Mouse (Mus musculus) CD4-positive, CD25-positive, alpha-beta regulatory T cell, adult 4 months (primary cell): ENCODE data around the gene Coro2b. TPM values are rescaled to one million over a fixed set of nuclear protein-coding genes. Genes with fewer than 3 reads are reported as not detected.

Source experiments
- ATAC-seq: one replicate; pipeline ENCODE4 v1.8.0; 2017
- polyA plus RNA-seq, 2 experiments: library from polyadenylated mRNA; unstranded; fragments of 100-300 nt; shearing (Covaris generic); gene quantifications; one replicate each; pipeline ENCODE4 v1.2.1; 2017

Gene Coro2b
- 1 to 10 TPM; 2.7 to 3.6 TPM for polyA plus RNA-seq

GRCm38 (mm10) chr9:62536655-62537631 is at the start of gene Coro2b:
Gene Coro2b, minus strand, starts transcription at chr9:62537044.
- ATAC-seq, result peak; percentile 72

DNA sequence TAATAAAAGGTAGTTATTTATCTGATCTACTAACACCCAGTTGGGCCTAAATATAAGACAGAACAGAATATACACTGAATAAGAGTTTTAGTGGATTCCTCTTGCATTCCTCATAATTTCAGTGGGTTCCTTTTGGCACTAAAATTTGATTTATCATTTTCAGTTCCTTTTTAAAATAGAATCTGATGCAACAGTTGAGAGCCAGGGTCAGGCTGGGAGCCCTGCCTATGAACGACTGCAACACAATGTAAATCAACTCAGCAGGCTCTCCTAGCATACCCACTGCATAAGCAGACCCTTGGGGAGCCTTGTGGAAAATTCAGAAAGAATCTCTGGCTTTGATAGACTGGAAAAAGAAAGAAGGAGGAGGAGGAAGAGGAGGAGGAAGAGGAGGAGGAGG is 40.7 kb upstream of the Coro2b start:
- ATAC-seq, result no peak

DNA sequence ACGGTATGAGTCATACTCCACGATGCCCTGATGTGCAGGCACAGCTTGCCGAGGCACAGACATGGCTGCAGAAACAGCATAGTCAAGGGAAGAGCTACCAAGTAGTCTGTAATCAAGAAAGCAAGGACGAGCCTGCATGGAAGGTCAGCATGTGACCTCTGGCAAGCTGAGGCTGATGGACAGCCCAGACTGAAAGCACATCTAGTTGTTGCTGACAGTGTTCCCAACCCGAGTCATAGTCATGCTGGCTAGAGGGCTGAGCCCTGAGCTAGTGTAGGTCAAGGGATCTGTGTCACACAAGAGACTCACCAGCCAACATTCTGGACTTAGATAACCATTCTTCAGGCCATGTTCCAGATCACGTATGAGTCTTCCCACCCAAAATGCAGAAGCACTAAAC is 32.3 kb upstream of the Coro2b start:
- ATAC-seq, result no peak

GRCm38 (mm10) chr9:62567818-62568217 is 31.0 kb upstream of the Coro2b start:
- no peak for ATAC-seq

DNA sequence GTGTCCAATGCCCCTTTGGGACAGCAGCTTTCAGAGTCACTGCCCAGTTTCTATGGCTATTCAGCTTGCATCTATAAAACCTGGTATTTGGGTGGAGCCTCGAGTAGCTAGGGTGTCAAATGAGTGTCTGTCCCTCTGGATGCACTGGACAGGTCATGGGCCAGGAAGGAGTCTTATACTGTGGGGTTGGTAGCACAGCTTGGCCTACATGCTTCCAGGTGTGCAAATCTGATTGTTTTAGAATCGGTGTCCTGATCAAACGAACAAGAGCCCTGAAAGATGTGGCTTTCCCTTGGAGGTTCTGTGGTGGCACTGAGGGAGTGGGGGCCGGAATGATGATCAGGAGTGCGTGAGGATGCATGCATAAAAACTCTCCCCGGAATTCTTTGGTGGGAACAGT is 25.4 kb upstream of the Coro2b start:
- no peak for ATAC-seq

- ATAC-seq, result no peak
Measured at GRCm38 (mm10) chr9:62560432-62560831, 23.6 kb upstream of the Coro2b start.

GRCm38 (mm10) chr9:62560006-62560405 is 23.2 kb upstream of the Coro2b start:
- ATAC-seq, result no peak

- no peak for ATAC-seq
Measured at GRCm38 (mm10) chr9:62559446-62559845, 22.6 kb upstream of the Coro2b start.

- ATAC-seq, result no peak
Measured at GRCm38 (mm10) chr9:62558058-62558457, 21.2 kb upstream of the Coro2b start.

DNA sequence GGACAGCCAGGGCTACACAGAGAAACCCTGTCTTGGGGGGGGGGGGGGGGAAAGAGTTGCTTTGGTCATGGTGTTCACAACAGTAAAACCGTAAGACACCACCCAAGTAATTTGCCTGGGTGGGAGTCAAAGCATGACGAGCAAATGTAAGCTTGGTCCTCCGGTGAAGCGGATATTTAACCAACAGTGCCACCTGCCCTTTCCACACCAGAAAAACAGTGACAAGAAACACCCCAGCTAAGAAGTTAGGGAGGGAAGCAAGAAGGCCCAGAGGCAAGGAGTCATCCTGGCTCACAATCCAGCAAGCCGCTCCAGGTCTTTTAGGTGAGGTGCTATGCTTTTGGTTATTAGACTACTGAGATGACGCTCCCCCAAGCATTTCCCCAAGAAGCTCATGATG is 19.9 kb upstream of the Coro2b start:
- no peak for ATAC-seq

GRCm38 (mm10) chr9:62555258-62555856 is 18.5 kb upstream of the Coro2b start:
- ATAC-seq, result peak; percentile 39

- no peak for ATAC-seq
Measured at GRCm38 (mm10) chr9:62554606-62555005, 17.8 kb upstream of the Coro2b start.

DNA sequence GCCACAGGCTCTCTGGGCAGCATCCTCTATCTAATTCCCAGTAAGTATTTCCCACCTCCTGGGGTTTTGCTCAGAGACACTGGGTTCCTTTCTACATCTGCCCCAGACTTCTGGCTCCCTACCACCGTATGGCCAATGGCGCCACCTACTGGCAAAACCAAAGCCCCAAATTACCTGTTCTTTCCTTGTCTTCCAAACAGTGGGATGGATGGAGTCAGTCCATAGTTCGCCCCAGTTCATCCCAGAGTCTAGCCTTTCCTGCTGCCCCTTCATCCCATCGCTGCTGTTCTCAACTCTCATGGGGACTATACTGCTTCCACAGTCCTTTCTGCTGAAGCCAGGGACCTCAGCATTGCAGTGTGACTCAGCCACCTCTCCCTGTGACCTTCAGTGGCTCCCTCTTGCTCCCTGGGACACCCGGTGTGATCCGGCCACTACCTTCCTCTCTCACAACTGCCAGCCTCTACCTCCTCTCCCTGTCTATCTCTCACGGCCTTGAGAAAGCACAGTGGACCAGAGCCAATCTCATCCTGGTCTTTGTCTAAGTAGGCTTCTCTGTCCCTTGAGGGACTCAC is 16.6 kb upstream of the Coro2b start:
- no peak for ATAC-seq

DNA sequence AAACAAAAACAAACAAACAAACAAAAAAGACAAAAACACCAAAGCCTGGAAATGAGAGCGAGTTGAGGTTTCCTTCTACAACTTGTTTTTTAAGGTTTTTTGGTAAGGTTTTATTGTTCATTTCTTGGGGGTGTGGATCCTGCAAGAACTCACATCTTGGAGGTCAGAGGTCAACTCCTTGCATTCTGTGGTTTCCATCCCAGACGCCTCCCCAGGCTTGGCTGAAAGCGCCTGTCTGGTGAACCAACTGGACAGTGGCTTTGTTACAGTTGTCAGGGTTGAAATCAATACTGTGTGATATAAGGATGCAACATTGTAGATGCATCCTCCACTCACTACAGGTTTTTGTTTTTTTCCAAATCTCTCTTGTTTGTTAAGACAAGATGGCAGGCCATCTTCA is 14.7 kb upstream of the Coro2b start:
- no peak for ATAC-seq

DNA sequence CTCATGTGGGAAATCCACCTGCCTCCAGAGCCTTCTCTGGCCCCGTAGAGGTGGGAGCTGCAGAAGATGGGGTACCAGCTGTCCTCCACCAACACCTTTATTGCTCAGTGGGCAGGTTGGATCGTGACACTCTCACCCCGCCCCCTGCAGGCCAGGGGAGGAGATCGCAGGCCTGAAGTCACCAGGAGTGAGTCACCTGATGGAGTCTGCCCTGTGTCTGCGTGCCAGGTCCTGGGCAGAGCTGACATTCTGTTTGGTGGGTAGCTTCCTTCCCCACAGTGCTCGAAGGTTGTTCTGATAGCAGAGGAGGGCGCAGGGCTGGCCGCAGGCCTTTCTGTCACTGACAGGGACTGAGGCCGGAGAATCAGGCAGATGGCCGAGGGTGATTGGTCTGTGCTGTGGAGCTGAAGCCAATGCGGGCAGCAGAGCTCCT is 13.8 kb upstream of the Coro2b start:
- peak; percentile 65 for ATAC-seq

DNA sequence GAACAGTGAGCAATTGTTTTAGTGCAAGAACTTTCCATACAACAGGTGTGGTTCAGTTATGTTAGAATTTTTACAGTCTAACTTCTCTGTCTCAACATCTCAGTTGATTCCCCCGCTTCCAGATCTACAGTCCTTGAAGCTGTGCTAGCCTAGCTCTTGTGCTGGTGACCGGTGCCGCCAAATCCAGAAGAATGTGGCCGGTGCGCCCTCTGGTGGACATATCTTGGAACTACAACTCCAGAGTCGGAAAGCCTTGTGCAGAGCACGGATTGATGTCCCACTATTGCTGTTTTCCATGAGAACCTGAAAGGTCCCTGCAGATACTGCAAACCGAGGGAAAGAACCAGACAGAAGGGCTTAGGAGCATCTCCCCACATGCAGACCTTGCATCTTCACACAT is 13.0 kb upstream of the Coro2b start:
- no peak for ATAC-seq

GRCm38 (mm10) chr9:62547476-62547875 is 10.6 kb upstream of the Coro2b start:
- no peak for ATAC-seq

DNA sequence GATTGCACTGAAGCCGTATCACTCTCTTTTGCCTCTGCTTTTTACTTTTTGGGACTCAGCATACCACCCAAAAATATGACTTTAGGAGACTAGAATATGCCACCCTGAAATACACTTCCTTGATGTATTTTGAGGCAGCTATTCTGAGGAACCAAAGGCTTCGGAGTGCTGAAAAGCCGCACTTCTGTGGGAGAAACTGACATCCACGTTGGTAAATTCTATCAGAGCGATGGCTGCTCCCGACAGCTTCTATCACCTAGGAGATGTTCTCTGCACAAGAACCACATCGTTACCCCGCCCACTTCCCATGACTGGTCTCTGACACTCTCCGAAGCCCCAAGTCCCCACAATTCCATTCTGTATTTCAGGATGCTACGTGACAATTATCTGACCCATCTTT is 8.0 kb upstream of the Coro2b start:
- no peak for ATAC-seq

DNA sequence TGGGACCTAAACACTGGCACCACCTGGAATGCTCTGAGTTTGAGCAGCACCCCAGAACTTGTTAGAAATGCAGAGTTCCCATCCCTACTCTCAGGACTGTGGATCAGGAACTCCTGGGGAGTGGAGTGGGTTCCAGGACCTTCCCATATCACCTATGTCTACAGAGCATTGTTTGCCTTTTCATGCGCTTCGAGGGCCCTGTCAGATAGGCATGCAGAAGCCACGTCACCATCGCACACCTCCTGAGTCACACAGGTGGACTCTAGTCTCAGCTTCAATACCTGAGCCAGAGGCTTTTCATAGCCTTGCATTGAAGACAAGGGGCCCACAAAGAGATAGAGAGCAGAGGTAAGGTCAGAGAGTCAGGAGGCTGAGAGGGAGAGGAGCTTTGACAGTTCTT is 7.0 kb upstream of the Coro2b start:
- no peak for ATAC-seq

DNA sequence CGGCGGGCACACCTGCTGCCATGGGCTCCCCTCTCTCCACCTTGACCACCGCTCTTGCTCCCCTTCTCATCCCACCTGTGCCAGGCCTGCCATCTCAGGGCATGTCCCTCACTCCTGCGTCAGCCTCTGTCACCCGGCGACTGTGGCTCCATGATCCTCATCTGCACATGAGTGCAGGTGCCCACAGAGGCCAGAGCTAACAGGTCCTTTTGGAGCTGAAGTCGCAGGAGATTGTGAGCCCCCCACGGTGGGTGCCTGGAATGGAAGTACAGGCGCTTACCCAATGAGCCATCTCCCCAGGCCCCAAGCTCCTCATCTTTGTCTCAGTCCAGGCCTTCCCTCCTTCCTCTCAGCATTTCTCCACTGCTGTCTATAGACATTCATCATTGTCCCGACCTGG is 4.8 kb upstream of the Coro2b start:
- ATAC-seq, result no peak

DNA sequence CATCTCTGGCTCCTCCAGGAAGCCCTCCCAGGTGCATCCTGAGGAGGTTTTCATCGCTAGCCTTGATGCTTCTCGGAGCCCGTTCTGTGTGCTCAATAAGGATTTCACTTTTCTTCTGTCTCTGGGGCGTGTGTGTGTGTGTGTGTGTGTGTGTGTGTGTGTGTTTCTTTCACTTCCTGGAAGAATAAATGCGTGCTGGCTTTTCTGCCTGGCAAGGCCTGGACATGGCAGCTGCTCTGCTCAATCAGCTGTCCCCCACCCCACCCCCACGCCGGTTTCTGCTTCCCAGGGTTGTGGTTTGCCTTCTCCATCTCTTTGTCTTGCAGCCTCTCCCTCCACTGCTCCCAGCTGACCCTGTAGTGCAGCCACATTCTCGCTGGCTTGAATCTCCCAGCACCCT is 4.3 kb upstream of the Coro2b start:
- ATAC-seq, result no peak

- no peak for ATAC-seq
Measured at GRCm38 (mm10) chr9:62540736-62541135, 3.9 kb upstream of the Coro2b start.

GRCm38 (mm10) chr9:62540166-62540565 is 3.3 kb upstream of the Coro2b start:
- no peak for ATAC-seq

GRCm38 (mm10) chr9:62539251-62539711 is 2.4 kb upstream of the Coro2b start:
- ATAC-seq, result no peak
